Mouse (Mus musculus) heart, postnatal 0 days (tissue): ENCODE data around the gene Elf1. TPM values are rescaled to one million over a fixed set of nuclear protein-coding genes. Genes with fewer than 3 reads are reported as not detected.

Experiments
- ATAC-seq: fragments of 200-750 bp; cut with Nextera tagmentation; 2 replicates; pipeline ENCODE4 v1.8.0; 2017; ENCODE audit warnings: low read depth, moderate number of reproducible peaks, moderate library complexity; ENCODE audit not compliant: insufficient read depth
- DNase-seq: peaks from one replicate; pipeline ENCODE4 v3.0.0-alpha.2; 2016; ENCODE audit warnings: low spot score
- H3K27ac ChIP-seq: fragments of 300-500 bp; sonication (generic); 2 replicates; pipeline ENCODE4 v1.5.1; 2014; ENCODE audit warnings: low read depth, mild to moderate bottlenecking
- H3K27me3 ChIP-seq: fragments of 300-500 bp; sonication (generic); 2 replicates; pipeline ENCODE4 v1.6.1; 2014; ENCODE audit warnings: low read length, mixed read lengths; ENCODE audit not compliant: control insufficient read depth, insufficient read depth
- H3K36me3 ChIP-seq: fragments of 300-500 bp; sonication (generic); replicated peaks from 2 replicates; pipeline ENCODE4 v1.6.1; 2014; ENCODE audit warnings: low read length, mixed read lengths; ENCODE audit not compliant: control insufficient read depth, insufficient read depth
- H3K4me1 ChIP-seq: fragments of 300-500 bp; sonication (generic); 2 replicates; pipeline ENCODE4 v1.6.1; 2014; ENCODE audit warnings: antibody characterized with exemption; ENCODE audit not compliant: control insufficient read depth, insufficient read depth
- H3K4me2 ChIP-seq: fragments of 300-500 bp; sonication (generic); 2 replicates; pipeline ENCODE4 v1.6.1; 2014; ENCODE audit warnings: low read depth, mild to moderate bottlenecking, low read length, moderate library complexity
- H3K4me3 ChIP-seq: fragments of 300-500 bp; sonication (generic); 2 replicates; pipeline ENCODE4 v1.5.1; 2014; ENCODE audit warnings: low read depth, low read length
- H3K9ac ChIP-seq: fragments of 300-500 bp; sonication (generic); replicated peaks from 2 replicates; pipeline ENCODE4 v1.6.1; 2014; ENCODE audit warnings: low read depth, low read length, mixed read lengths
- H3K9me3 ChIP-seq: fragments of 300-500 bp; sonication (generic); replicated peaks from 2 replicates; pipeline ENCODE4 v1.6.1; 2016; ENCODE audit warnings: low read length; ENCODE audit not compliant: control insufficient read depth
- CTCF ChIP-seq: IDR thresholded peaks from 2 replicates; pipeline ENCODE4 v1.5.1; 2016; ENCODE audit warnings: antibody characterized with exemption, control low read depth, low read depth
- EP300 ChIP-seq: IDR thresholded peaks from 2 replicates; pipeline ENCODE4 v1.6.1; 2016; ENCODE audit warnings: antibody characterized with exemption, low read depth
- WGBS: fragments of 180-500 bp; shearing (Covaris S2); extraction: QIAGEN DNeasy Blood & Tissue Kit; methylation state at CpG from one replicate; pipeline ENCODE4 v1.1.7; 2014; 5-methylcytosine and 5-hydroxymethylcytosine counted together
- microRNA-seq: library from miRNA; unstranded; fragments of <30 nt; microRNA quantifications from one replicate; pipeline ENCODE4, GENCODE M21; 2016
- polyA plus RNA-seq: library from polyadenylated mRNA; unstranded; fragments of >200 nt; fragmentation: Nextera tagmentation; extraction: Ambion mirVana; gene quantifications from 2 replicates; pipeline ENCODE4 v1.2.1, GENCODE M21; 2015
- total RNA-seq: library from RNA; depleted of rRNA; stranded (reverse); fragments of >200 nt; gene quantifications from 2 replicates; pipeline ENCODE4 v1.2.3, GENCODE M21; 2014; ENCODE audit warnings: low replicate concordance; rRNA removed

The Elf1 gene
- total and polyA plus RNA-seq, 2 experiments from 2014 or later, result 7.4 to 11.0 TPM

DNA sequence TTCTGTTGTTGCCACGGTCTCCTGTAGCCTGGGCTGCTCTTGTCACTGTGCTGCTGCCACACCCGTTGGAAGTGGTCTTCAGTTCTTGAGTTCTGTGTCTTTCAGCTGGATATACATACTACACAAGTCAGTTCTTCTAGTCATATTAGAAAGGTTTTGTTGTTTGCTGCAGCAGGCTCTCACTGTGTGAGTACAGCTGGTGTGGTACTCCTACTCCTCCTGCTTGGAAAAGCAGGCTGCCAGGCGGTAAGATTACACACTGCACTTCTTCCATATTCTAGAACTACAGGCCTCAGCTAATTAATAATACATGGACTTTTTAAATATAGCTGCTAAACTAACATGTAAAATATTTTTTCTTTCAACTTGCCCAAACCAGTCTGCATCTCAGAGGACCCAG is 125.9 kb downstream of the Elf1 start:
- Histone ChIP-seq H3K9me3 (no peaks in the 10 kb centered on the region), H3K27ac (no peak overlapping the region), H3K36me3 (peaks cover 84% of the 10 kb centered on the region), H3K4me1 (no peaks in the 10 kb centered on the region), H3K4me2 (no peak overlapping the region), H3K27me3 (no peaks in the 10 kb centered on the region), H3K4me3 (no peak overlapping the region), H3K9ac (no peak overlapping the region)
- no peak for ATAC-seq
- TF ChIP-seq EP300, result no peak
- TF ChIP-seq CTCF, result no peak
- WGBS, result 89% methylated on average over 3 of the region's 3 CpGs
- DNase-seq, result no peak

DNA sequence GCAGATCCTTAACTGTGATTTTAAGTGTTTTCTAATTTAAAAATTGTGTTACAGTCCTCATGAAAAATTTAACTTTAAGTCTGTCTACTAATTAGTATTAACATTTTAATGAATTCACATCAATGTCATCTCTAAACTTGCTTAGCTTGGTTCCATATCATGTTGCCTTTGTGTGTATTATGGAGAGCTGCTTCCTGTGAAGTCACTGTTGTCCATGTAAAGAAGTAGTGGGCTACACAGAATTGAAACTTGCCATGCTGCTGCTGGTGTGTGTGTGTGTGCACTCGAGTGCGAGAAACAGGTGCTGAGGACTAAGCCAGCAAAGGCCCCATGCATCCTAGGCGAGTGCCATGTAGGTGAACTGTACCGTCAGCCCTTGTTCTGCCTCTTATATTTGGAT is 126.4 kb downstream of the Elf1 start:
- Histone ChIP-seq H3K27me3 (no peaks in the 10 kb centered on the region), H3K4me3 (no peak overlapping the region), H3K4me2 (no peak overlapping the region), H3K9ac (no peak overlapping the region), H3K36me3 (peaks cover 86% of the 10 kb centered on the region), H3K9me3 (no peaks in the 10 kb centered on the region), H3K27ac (no peak overlapping the region), H3K4me1 (no peaks in the 10 kb centered on the region)
- WGBS, result 93% methylated on average over 4 of the region's 4 CpGs
- no peak for TF ChIP-seq EP300
- no peak for TF ChIP-seq CTCF
- DNase-seq (no peak), ATAC-seq (no peak)

DNA sequence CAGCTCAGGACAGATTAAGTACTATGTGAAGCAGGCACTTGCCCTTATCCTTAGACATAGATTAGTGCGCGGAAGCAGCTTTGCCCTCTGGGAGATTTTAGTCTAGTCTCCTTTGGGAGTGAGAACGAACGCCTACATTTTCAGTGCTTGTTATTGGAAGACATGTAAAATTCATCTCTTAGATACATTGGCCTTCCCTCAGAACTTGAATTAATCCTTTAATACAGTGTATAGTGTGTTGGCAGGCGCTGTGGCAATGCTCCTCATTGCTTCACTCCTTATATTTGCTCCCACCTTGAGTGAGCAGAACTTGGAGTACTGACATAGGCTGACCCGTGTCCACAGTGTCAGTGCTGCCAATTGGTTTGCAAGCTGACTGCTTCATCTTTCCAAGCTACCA is 127.3 kb downstream of the Elf1 start:
- TF ChIP-seq CTCF (no peak), EP300 (no peak)
- no peaks in the 10 kb centered on the region for H3K4me1 ChIP-seq
- no peak overlapping the region for H3K9ac ChIP-seq
- H3K36me3 ChIP-seq, result peaks cover 86% of the 10 kb centered on the region
- H3K27ac ChIP-seq, result no peak overlapping the region
- H3K9me3 ChIP-seq, result no peaks in the 10 kb centered on the region
- DNase-seq (no peak), ATAC-seq (no peak)
- WGBS, result 89% methylated on average over 6 of the region's 6 CpGs
- no peak overlapping the region for H3K4me3 ChIP-seq
- no peak overlapping the region for H3K4me2 ChIP-seq
- no peaks in the 10 kb centered on the region for H3K27me3 ChIP-seq

DNA sequence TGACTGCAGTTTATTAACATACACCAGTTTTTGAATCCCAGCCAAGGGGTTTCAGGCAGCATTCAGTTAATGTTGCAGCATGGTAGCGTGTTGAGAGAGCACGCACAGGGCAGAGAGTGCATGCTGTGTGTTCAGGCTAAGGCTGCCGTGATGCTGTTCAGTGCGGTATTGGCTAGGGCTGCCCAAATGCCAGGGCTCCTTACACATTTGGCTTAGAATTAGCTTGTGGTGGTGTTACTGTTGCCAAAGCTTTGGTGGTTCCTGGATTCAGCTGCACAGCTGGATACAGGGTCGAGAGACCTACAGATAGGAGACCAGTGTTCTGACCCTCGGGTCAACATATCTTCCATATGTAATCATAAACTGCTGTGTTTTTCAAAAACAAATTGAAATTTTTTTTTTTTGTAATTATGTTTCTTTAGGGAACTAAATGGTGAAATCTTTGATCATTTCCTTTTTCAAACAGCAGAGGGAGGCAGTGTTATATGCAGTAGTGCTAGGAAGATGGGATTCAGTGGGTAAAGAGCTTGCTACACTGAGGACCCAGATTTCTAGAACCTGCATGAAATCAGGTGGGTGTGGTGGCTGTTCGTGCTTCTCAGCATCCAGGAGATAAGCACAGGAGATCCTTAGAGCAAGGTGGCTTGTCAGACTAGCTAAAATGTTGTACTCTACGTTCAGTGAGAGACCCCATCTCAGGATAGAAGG is 136.3 kb downstream of the Elf1 start:
- no peak for DNase-seq
- Histone ChIP-seq H3K9me3 (no peaks in the 10 kb centered on the region), H3K36me3 (peaks cover 65% of the 10 kb centered on the region), H3K27me3 (no peaks in the 10 kb centered on the region), H3K27ac (no peak overlapping the region), H3K4me2 (no peak overlapping the region), H3K9ac (no peak overlapping the region), H3K4me1 (no peaks in the 10 kb centered on the region), H3K4me3 (no peak overlapping the region)
- ATAC-seq, result no peak
- WGBS, result 79% methylated on average over 8 of the region's 8 CpGs
- TF ChIP-seq CTCF (peak; percentile 66), EP300 (no peak)

DNA sequence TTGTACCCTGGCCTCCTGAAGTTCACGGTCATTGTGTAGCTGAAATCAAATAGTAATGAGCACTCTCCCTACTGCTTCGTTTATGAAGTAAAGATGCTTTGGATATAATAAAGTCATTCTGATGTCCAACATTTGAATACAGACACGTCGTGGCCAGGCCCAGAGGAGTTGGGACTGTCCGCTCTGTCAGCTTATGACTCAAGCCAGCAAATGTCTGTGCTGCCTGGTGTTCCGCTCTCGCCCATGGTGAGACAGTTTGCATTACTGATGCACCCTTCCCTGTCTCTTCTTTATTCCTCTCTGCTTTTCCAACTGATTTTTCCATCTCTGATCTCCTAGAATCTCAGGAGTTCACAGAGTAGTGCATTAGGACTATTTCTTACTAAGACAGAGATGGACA is 138.8 kb downstream of the Elf1 start:
- H3K27ac ChIP-seq, result no peak overlapping the region
- ATAC-seq, result no peak
- H3K36me3 ChIP-seq, result peaks cover 61% of the 10 kb centered on the region
- no peak overlapping the region for H3K4me2 ChIP-seq
- no peak overlapping the region for H3K9ac ChIP-seq
- no peaks in the 10 kb centered on the region for H3K9me3 ChIP-seq
- no peak for DNase-seq
- H3K27me3 ChIP-seq, result no peaks in the 10 kb centered on the region
- no peak for TF ChIP-seq EP300
- no peak for TF ChIP-seq CTCF
- WGBS, result 87% methylated on average over 7 of the region's 7 CpGs
- H3K4me3 ChIP-seq, result no peak overlapping the region
- no peaks in the 10 kb centered on the region for H3K4me1 ChIP-seq

DNA sequence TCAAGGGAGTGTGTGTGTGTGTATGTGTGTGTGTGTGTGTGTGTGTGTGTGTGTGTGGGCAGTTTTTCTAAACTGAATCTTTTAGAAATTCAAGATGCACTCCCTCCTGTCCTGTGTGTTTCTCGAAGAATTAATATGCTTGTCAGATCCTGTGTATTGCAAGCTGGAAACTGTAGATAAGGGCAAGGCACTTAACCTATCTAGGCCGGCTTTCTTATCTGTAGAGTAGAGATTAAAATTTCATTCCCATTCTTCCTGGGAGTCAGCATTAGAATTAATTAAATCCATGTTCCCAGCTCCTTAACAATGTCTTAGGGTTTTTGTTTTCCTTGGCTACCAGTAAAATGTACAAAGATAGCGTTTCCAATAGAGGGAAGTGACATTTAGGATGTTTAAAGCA is 140.1 kb downstream of the Elf1 start:
- no peaks in the 10 kb centered on the region for H3K9me3 ChIP-seq
- no peak overlapping the region for H3K9ac ChIP-seq
- H3K4me2 ChIP-seq, result no peak overlapping the region
- H3K36me3 ChIP-seq, result peaks cover 65% of the 10 kb centered on the region
- no peaks in the 10 kb centered on the region for H3K27me3 ChIP-seq
- peak; percentile 27; the same call in 1 of the 2 replicates for ATAC-seq
- H3K4me1 ChIP-seq, result no peaks in the 10 kb centered on the region
- TF ChIP-seq CTCF, result no peak
- TF ChIP-seq EP300, result no peak
- no peak overlapping the region for H3K27ac ChIP-seq
- WGBS, result 22% methylated on average over 3 of the region's 3 CpGs
- no peak for DNase-seq
- H3K4me3 ChIP-seq, result no peak overlapping the region

Small RNA genes within 50 kb of the gene (microRNA-seq; reads per million reads assigned to microRNA genes)
- not detected for gene Gm27857

Other genes with a start within 250 kb of the Elf1 start
- not detected in 2 replicates for gene Zfp957, start 233.8 kb upstream of the Elf1 start, total RNA-seq
- gene Zfp957, start 233.8 kb upstream of the Elf1 start, polyA plus RNA-seq, result not detected in 2 replicates
- 21.4 and 43.4 TPM in 2 replicates for gene Rgcc, start 179.5 kb upstream of the Elf1 start, total RNA-seq
- gene Rgcc, start 179.5 kb upstream of the Elf1 start, polyA plus RNA-seq, result 43.6 and 51.8 TPM in 2 replicates
- gene Naa16, start 90.4 kb upstream of the Elf1 start, total RNA-seq, result 0.81 and 1.6 TPM in 2 replicates
- 11.3 and 14.8 TPM in 2 replicates for gene Naa16, start 90.4 kb upstream of the Elf1 start, polyA plus RNA-seq
- 6.7 and 8.4 TPM in 2 replicates for gene Mtrf1, start 83.4 kb upstream of the Elf1 start, total RNA-seq
- 11.4 and 11.9 TPM in 2 replicates for gene Mtrf1, start 83.4 kb upstream of the Elf1 start, polyA plus RNA-seq
- 12.2 and 18.8 TPM in 2 replicates for gene Kbtbd7, start 54.7 kb upstream of the Elf1 start, total RNA-seq
- 5.5 and 5.8 TPM in 2 replicates for gene Kbtbd7, start 54.7 kb upstream of the Elf1 start, polyA plus RNA-seq
- 0.23 and 1.2 TPM in 2 replicates for gene Kbtbd6, start 29.4 kb upstream of the Elf1 start, total RNA-seq
- gene Kbtbd6, start 29.4 kb upstream of the Elf1 start, polyA plus RNA-seq, result 0.48 and 0.58 TPM in 2 replicates
- gene Wbp4, start 326 bp downstream of the Elf1 start, total RNA-seq, result 9.5 and 10.0 TPM in 2 replicates
- gene Wbp4, start 326 bp downstream of the Elf1 start, polyA plus RNA-seq, result 26.6 and 27.2 TPM in 2 replicates
- gene Sugt1, start 106.5 kb downstream of the Elf1 start, total RNA-seq, result 24.8 and 33.1 TPM in 2 replicates
- 95.5 and 102 TPM in 2 replicates for gene Sugt1, start 106.5 kb downstream of the Elf1 start, polyA plus RNA-seq
- gene Cnmd, start 181.0 kb downstream of the Elf1 start, total RNA-seq, result not detected in 2 replicates
- 0.82 and 0.98 TPM in 2 replicates for gene Cnmd, start 181.0 kb downstream of the Elf1 start, polyA plus RNA-seq